Mouse (Mus musculus) liver, embryonic 18 days (tissue): Measurements from ENCODE around the gene D330020A13Rik. TPM values are rescaled to one million over a fixed set of nuclear protein-coding genes. Genes with fewer than 3 reads are reported as not detected.

Experiments used
- polyA plus RNA-seq: library from polyadenylated mRNA; depleted of rRNA; stranded (reverse); fragments of >200 nt; gene quantifications from 2 replicates; pipeline ENCODE4 v1.2.3, GENCODE M21; 2012; rRNA removed

Gene D330020A13Rik
- polyA plus RNA-seq, result not detected in 2 replicates

GRCm38 (mm10) chr6:120294056-120294784 is at the start of gene D330020A13Rik, which contains the start of gene B4galnt3:
Gene D330020A13Rik (plus strand): TSS chr6:120294364.
Gene B4galnt3 (minus strand): TSS chr6:120294559.

Other genes starting within 250 kb of the D330020A13Rik start
- gene Ninj2, start 201.0 kb upstream of the D330020A13Rik start, polyA plus RNA-seq, result 0.10 and 0.12 TPM in 2 replicates
- 0.03 and 0.05 TPM in 2 replicates for gene B4galnt3, start 195 bp downstream of the D330020A13Rik start, polyA plus RNA-seq
- 4.2 and 4.9 TPM in 2 replicates for gene Kdm5a, start 69.8 kb downstream of the D330020A13Rik start, polyA plus RNA-seq
- 6.8 and 8.1 TPM in 2 replicates for gene Ccdc77, start 70.0 kb downstream of the D330020A13Rik start, polyA plus RNA-seq
- 11.1 and 12.6 TPM in 2 replicates for gene Il17ra, start 168.9 kb downstream of the D330020A13Rik start, polyA plus RNA-seq
- under 0.01 and 0.01 TPM in 2 replicates for gene Tmem121b, start 199.4 kb downstream of the D330020A13Rik start, polyA plus RNA-seq
- gene Hdhd5, start 237.0 kb downstream of the D330020A13Rik start, polyA plus RNA-seq, result 8.4 and 8.7 TPM in 2 replicates